Mouse (Mus musculus) hindbrain, embryonic 11.5 days (tissue): ENCODE results near the gene Gm11938. TPM values are rescaled to one million over a fixed set of nuclear protein-coding genes. Genes with fewer than 3 reads are reported as not detected.
"Not testable (repeated sequence)": the region's sequence is repeated elsewhere in the genome, so short reads cannot be mapped to it uniquely, and the experiment has no call there.

Source experiments
- ATAC-seq: fragments of 200-750 bp; cut with Nextera tagmentation; 2 replicates; pipeline ENCODE4 v1.8.0; 2017; ENCODE audit warnings: mild to moderate bottlenecking, moderate TSS enrichment, moderate library complexity; ENCODE audit not compliant: low FRiP score
- DNase-seq: peaks from one replicate; pipeline ENCODE4 v3.0.0-alpha.2; 2015; ENCODE audit warnings: low spot score
- H3K27ac ChIP-seq: fragments of 300-500 bp; sonication (generic); 2 replicates; pipeline ENCODE4 v1.5.1; 2014; ENCODE audit warnings: mild to moderate bottlenecking, low read depth, low read length
- H3K27me3 ChIP-seq: fragments of 300-500 bp; sonication (generic); 2 replicates; pipeline ENCODE4 v1.6.1; 2014; ENCODE audit warnings: mild to moderate bottlenecking, low read length, moderate library complexity, mixed read lengths; ENCODE audit not compliant: control insufficient read depth, insufficient read depth
- H3K36me3 ChIP-seq: fragments of 300-500 bp; sonication (generic); 2 replicates; pipeline ENCODE4 v1.6.1; 2014; ENCODE audit warnings: mild to moderate bottlenecking, low read length, moderate library complexity, mixed read lengths; ENCODE audit not compliant: control insufficient read depth, insufficient read depth
- H3K4me1 ChIP-seq: fragments of 300-500 bp; sonication (generic); replicated peaks from 2 replicates; pipeline ENCODE4 v1.6.1; 2014; ENCODE audit warnings: low read length, mixed read lengths; ENCODE audit not compliant: control insufficient read depth, insufficient read depth
- H3K4me2 ChIP-seq: fragments of 300-500 bp; sonication (generic); replicated peaks from 2 replicates; pipeline ENCODE4 v1.6.1; 2014; ENCODE audit warnings: mild to moderate bottlenecking, low read depth, low read length
- H3K4me3 ChIP-seq: fragments of 300-500 bp; sonication (generic); 2 replicates; pipeline ENCODE4 v1.5.1; 2014; ENCODE audit warnings: low read depth, low read length
- H3K9ac ChIP-seq: fragments of 300-500 bp; sonication (generic); 2 replicates; pipeline ENCODE4 v1.6.1; 2014; ENCODE audit warnings: low read depth, low read length
- H3K9me3 ChIP-seq: fragments of 300-500 bp; sonication (generic); 2 replicates; pipeline ENCODE4 v1.6.1; 2016; ENCODE audit warnings: low read length; ENCODE audit not compliant: control insufficient read depth
- WGBS: fragments of 180-500 bp; shearing (Covaris S2); extraction: QIAGEN DNeasy Blood & Tissue Kit; methylation state at CpG from one replicate; pipeline ENCODE4 v1.1.7; 2014; 5-methylcytosine and 5-hydroxymethylcytosine counted together
- polyA plus RNA-seq: library from polyadenylated mRNA; unstranded; fragments of >200 nt; fragmentation: Nextera tagmentation; extraction: Ambion mirVana; gene quantifications from 2 replicates; pipeline ENCODE4 v1.2.1, GENCODE M21; 2014

Gene Gm11938
- polyA plus RNA-seq, 1 experiment from 2014 or later: not detected

DNA sequence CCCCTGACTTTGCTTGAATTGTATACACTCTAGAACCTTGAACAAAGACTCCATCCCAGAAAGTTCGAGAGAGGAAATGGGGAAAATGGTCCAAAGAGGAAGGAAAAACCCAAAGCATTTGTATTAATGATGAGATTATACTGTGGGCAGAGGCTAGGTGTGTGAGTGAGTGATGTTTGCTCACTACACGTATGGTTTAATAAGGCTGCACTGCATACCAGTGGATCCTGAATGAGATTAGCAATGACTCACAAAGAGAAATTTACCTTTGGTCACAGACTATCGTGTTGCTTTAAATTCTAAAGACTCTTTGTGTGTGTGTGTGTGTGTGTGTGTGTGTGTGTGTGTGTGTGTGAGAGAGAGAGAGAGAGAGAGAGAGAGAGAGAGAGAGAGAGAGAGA, 27.8 kb upstream of the Gm11938 start:
- Histone ChIP-seq H3K27me3 (no peaks in the 10 kb centered on the region), H3K4me1 (no peaks in the 10 kb centered on the region), H3K9me3 (no peaks in the 10 kb centered on the region), H3K36me3 (no peaks in the 10 kb centered on the region), H3K27ac (no peak overlapping the region), H3K4me3 (no peak overlapping the region), H3K9ac (no peak overlapping the region), H3K4me2 (no peak overlapping the region)
- DNase-seq (no peak), ATAC-seq (no peak)
- WGBS: 79% methylated on average over 3 of the region's 3 CpGs

DNA sequence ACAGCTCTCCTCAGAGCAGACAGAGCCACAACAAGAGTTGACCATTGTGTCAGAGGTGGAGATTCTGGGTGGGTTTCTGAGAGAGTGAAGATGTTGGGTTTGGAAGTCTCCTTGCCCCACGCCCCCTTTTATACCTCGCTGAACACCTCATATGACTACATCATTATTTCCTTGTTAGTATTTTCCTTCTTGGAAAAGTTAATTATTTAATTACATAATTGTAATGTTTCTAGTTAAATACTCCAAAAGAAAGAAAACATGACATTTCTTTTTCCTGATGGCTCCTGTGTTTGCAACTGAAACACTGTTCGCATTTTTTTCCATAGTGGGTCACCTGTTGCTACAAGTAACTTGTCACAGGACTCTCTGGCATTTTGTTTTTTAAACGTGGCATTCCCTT, 25.0 kb upstream of the Gm11938 start, which contains the start of gene Krtap4-1:
Gene Krtap4-1, minus strand, starts transcription at position 101 of the 400 bp plus-strand sequence.
- no peaks in the 10 kb centered on the region for H3K36me3 ChIP-seq
- no peak within 1 kb of the TSS for H3K27ac ChIP-seq
- H3K9ac ChIP-seq: no peak within 1 kb of the TSS
- H3K4me3 ChIP-seq: no peak within 1 kb of the TSS
- H3K27me3 ChIP-seq: no peaks in the 10 kb centered on the region
- no peak for DNase-seq
- no peak for ATAC-seq
- H3K4me2 ChIP-seq: no peak within 1 kb of the TSS
- no peaks in the 10 kb centered on the region for H3K9me3 ChIP-seq
- no peaks in the 10 kb centered on the region for H3K4me1 ChIP-seq
- 85% methylated on average over 4 of the region's 4 CpGs for WGBS

DNA sequence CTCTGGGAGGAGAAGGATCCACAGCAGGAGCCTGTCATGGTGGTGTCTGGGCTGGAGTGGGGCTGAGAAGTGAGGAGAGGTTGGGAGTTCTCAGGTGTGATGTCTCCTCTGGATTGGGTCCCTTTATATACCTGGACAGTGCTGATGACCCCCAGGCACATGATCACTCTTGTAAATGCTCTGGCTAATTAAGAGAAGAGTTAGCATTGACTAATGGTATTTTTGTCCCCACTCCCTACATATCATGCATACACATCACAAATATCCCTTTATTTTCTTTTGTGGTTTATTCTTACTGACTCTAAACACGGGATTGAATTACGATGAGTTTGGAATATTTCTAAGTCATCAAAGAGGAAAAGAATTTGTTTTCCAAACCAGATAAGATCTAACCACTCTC, 17.2 kb upstream of the Gm11938 start, which contains the start of gene Gm11562:
Gene Gm11562, minus strand, starts transcription at position 101 of the 400 bp plus-strand sequence.
- H3K36me3 ChIP-seq: no peaks in the 10 kb centered on the region
- DNase-seq (no peak), ATAC-seq (no peak)
- H3K27ac ChIP-seq: no peak within 1 kb of the TSS
- H3K9me3 ChIP-seq: no peaks in the 10 kb centered on the region
- no peak within 1 kb of the TSS for H3K4me3 ChIP-seq
- H3K27me3 ChIP-seq: no peaks in the 10 kb centered on the region
- no peak within 1 kb of the TSS for H3K9ac ChIP-seq
- no peak within 1 kb of the TSS for H3K4me2 ChIP-seq
- 91% methylated on average over 2 of the region's 2 CpGs for WGBS
- H3K4me1 ChIP-seq: no peaks in the 10 kb centered on the region

DNA sequence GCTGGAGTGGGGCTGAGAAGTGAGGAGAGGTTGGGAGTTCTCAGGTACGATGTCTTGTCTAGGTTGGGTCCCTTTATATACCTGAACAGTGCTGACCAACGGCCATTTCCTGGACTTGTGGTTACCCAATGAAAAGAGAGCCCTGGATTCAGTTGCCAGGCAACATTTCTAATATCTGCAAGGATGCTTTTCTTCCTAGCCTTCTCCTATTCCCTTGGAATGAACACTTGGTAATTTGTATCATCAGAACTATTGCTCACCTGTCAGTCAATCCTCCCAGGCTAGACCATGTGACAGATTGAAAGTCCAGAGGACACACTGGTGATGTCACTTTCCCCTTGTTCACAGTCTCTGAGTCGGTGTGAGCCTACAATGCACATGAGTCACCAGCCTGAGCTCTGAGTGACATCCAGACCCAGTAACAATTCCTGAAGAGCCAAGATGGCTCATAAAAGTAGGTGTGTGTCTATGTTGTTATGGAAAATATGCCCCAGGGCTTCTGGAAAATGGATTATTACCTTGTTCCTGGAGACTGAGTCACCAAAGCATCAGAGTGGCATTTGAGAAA, 11.8 kb upstream of the Gm11938 start, which contains the start of gene Krtap2-4:
Gene Krtap2-4, minus strand, starts transcription at position 51 of the 568 bp plus-strand sequence.
- Histone ChIP-seq H3K4me1 (no peaks in the 10 kb centered on the region), H3K9me3 (no peaks in the 10 kb centered on the region), H3K4me3 (no peak within 1 kb of the TSS), H3K4me2 (no peak within 1 kb of the TSS), H3K27ac (no peak within 1 kb of the TSS), H3K27me3 (no peaks in the 10 kb centered on the region), H3K9ac (no peak within 1 kb of the TSS), H3K36me3 (no peaks in the 10 kb centered on the region)
- ATAC-seq: no peak
- WGBS: 74% methylated on average over 3 of the region's 3 CpGs
- DNase-seq: no peak

DNA sequence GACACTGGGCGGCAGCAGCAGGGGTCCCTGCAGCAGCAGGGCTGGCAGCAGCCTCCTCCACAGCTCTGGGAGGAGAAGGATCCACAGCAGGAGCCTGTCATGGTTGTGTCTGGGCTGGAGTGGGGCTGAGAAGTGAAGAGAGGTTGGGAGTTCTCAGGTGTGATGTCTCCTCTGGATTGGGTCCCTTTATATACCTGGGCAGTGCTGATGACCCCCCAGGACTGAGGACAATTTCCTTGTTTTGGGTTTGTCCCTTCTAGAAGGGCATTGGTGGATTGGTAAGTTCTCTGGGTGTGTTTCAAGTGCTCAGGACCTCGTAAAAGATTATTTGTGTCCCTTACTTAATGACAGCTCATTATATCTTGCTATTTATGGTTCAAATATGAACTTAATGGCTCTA, 7.0 kb upstream of the Gm11938 start, which contains the start of gene Gm11937:
Gene Gm11937, minus strand, starts transcription at position 101 of the 400 bp plus-strand sequence.
- not testable (repeated sequence) for H3K27ac ChIP-seq, H3K27me3 ChIP-seq, DNase-seq, H3K4me3 ChIP-seq, H3K36me3 ChIP-seq, H3K9ac ChIP-seq, ATAC-seq, H3K9me3 ChIP-seq, H3K4me2 ChIP-seq, H3K4me1 ChIP-seq
- 91% methylated on average over 1 of the region's 2 CpGs for WGBS

DNA sequence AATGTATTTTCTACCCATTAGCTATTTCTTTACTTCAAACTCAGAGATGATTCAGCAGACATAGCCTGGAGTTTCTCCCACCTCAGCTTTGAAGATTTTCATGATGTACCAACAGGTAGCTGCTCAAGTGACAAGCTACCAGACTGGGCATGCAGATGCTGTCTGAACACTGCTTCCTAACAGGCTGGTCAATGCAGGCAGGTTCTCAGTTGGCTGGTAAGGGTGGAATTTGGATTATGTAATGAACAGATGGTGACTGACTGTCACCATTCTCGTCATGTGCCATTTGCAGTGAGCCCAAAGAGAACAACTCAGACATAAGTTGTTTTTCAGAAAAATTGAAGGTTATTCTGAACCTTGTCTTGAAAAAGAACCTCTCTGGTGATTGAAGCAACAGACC, 6.0 kb upstream of the Gm11938 start:
- H3K4me3 ChIP-seq: no peak overlapping the region
- no peak overlapping the region for H3K9ac ChIP-seq
- no peak overlapping the region for H3K27ac ChIP-seq
- H3K36me3 ChIP-seq: no peaks in the 10 kb centered on the region
- H3K9me3 ChIP-seq: no peaks in the 10 kb centered on the region
- H3K4me2 ChIP-seq: no peak overlapping the region
- ATAC-seq: no peak
- DNase-seq: no peak
- no peaks in the 10 kb centered on the region for H3K27me3 ChIP-seq
- 86% methylated on average over 1 of the region's 1 CpGs for WGBS
- no peaks in the 10 kb centered on the region for H3K4me1 ChIP-seq

DNA sequence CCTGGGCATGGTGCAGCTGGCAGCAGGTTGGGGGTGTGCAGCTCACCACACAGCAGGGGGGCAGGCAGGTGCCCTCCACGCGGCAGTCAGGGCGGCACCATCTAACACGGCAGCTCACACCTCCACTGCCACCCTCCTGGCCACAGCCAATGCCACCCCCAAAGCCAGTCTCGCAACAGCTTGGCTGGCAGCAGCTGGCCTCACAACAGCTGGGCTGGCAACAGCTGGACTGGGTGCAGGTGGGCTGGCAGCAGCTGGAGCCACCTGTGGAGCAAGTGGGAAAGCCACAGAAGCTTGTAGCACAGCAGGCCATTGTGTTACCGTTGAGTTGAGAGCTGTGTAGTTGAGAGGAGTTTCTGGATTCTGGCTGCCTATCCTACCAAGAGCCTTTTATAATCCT, 5.4 kb downstream of the Gm11938 start, which contains the start of gene Krtap9-3:
Gene Krtap9-3, minus strand, starts transcription at position 364 of the 400 bp plus-strand sequence.
- H3K27me3 ChIP-seq, H3K4me3 ChIP-seq, H3K4me2 ChIP-seq, H3K36me3 ChIP-seq, ATAC-seq, DNase-seq, H3K27ac ChIP-seq, H3K9me3 ChIP-seq, H3K9ac ChIP-seq, H3K4me1 ChIP-seq: not testable (repeated sequence)
- 88% methylated on average over 4 of the region's 6 CpGs for WGBS

DNA sequence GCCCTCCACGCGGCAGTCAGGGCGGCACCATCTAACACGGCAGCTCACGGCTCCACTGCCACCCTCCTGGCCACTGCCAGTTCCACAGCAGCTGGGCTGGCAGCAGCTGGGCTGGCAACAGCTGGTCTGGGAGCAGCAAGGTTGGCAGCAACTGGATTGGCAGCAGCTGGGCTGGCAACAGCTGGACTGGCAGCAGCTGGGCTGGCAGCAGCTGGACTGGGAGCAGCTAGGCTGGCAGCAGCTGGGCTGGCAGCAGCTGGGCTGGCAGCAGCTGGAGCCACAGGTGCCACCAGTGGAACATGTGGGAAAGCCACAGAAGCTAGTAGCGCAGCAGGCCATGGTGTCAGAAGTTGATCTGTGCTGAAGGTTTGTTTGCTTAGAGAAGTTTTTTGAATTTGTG, 12.1 kb downstream of the Gm11938 start, which contains the start of gene Krtap1-3:
Gene Krtap1-3, minus strand, starts transcription at position 359 of the 400 bp plus-strand sequence.
- H3K36me3 ChIP-seq: no peaks in the 10 kb centered on the region
- DNase-seq: no peak
- no peak for ATAC-seq
- no peaks in the 10 kb centered on the region for H3K9me3 ChIP-seq
- WGBS: 86% methylated on average over 4 of the region's 6 CpGs
- no peak within 1 kb of the TSS for H3K27ac ChIP-seq
- H3K4me2 ChIP-seq: no peak within 1 kb of the TSS
- H3K9ac ChIP-seq: no peak within 1 kb of the TSS
- H3K4me1 ChIP-seq: no peaks in the 10 kb centered on the region
- no peak within 1 kb of the TSS for H3K4me3 ChIP-seq
- H3K27me3 ChIP-seq: no peaks in the 10 kb centered on the region

DNA sequence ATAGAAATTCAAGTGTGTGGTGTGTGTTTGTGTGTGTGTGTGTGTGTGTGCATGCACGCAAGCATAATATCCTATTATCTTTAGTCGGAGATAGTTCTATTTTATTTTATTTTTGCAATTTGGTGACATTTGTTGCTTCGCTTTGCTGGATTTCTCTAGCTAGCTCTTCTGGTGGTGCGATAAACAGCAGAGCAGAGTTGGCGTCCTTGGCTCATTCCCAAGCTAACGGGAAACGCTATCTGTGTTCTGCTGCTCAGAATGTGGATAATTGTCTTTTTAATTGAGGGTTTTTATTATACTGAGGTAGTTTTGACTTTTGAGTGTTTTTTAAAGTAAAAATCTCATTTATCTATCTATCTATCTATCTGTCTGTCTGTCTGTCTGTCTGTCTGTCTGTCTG, 18.0 kb downstream of the Gm11938 start:
- no peak for DNase-seq
- Histone ChIP-seq H3K9me3 (no peaks in the 10 kb centered on the region), H3K27ac (no peak overlapping the region), H3K27me3 (no peaks in the 10 kb centered on the region), H3K36me3 (no peaks in the 10 kb centered on the region), H3K4me2 (no peak overlapping the region), H3K4me1 (no peaks in the 10 kb centered on the region), H3K9ac (no peak overlapping the region), H3K4me3 (no peak overlapping the region)
- 92% methylated on average over 7 of the region's 7 CpGs for WGBS
- no peak for ATAC-seq
